Mouse (Mus musculus) midbrain, embryonic 16.5 days (tissue): ENCODE measurements around the gene Plekhd1. TPM values are rescaled to one million over a fixed set of nuclear protein-coding genes. Genes with fewer than 3 reads are reported as not detected.
A peak's percentile ranks its signal among the peaks of the same experiment; 100 is the strongest.

Source experiments
- ATAC-seq: fragments of 200-750 bp; cut with Nextera tagmentation; 2 replicates; pipeline ENCODE4 v1.8.0; 2017; ENCODE audit warnings: moderate TSS enrichment
- H3K27ac ChIP-seq: fragments of 300-500 bp; sonication (generic); 2 replicates; pipeline ENCODE4 v1.5.1; 2014; ENCODE audit warnings: mild to moderate bottlenecking, low read length, mixed read lengths
- H3K27me3 ChIP-seq: fragments of 300-500 bp; sonication (generic); 2 replicates; pipeline ENCODE4 v1.6.1; 2014; ENCODE audit warnings: low read depth, low read length, mixed read lengths; ENCODE audit not compliant: control insufficient read depth, insufficient read depth
- H3K36me3 ChIP-seq: fragments of 300-500 bp; sonication (generic); 2 replicates; pipeline ENCODE4 v1.6.1; 2014; ENCODE audit warnings: mild to moderate bottlenecking, low read length, moderate library complexity, mixed read lengths; ENCODE audit not compliant: control insufficient read depth, insufficient read depth
- H3K4me1 ChIP-seq: fragments of 300-500 bp; sonication (generic); 2 replicates; pipeline ENCODE4 v1.6.1; 2014; ENCODE audit warnings: mild to moderate bottlenecking, low read length, mixed read lengths; ENCODE audit not compliant: control insufficient read depth, insufficient read depth
- H3K4me2 ChIP-seq: fragments of 300-500 bp; sonication (generic); 2 replicates; pipeline ENCODE4 v1.6.1; 2014; ENCODE audit warnings: mild to moderate bottlenecking, low read length, mixed read lengths
- H3K4me3 ChIP-seq: fragments of 300-500 bp; sonication (generic); 2 replicates; pipeline ENCODE4 v1.5.1; 2014; ENCODE audit warnings: low read depth, mild to moderate bottlenecking, low read length, moderate library complexity, mixed read lengths
- H3K9ac ChIP-seq: fragments of 300-500 bp; sonication (generic); 2 replicates; pipeline ENCODE4 v1.6.1; 2014; ENCODE audit warnings: low read depth, low read length, mixed read lengths
- H3K9me3 ChIP-seq: fragments of 300-500 bp; sonication (generic); replicated peaks from 2 replicates; pipeline ENCODE4 v1.6.1; 2014; ENCODE audit warnings: mild to moderate bottlenecking, low read length, mixed read lengths; ENCODE audit not compliant: control insufficient read depth, poor library complexity, severe bottlenecking
- WGBS: fragments of 180-500 bp; shearing (Covaris S2); extraction: QIAGEN DNeasy Blood & Tissue Kit; methylation state at CpG from one replicate; pipeline ENCODE4 v1.1.7; 2014; 5-methylcytosine and 5-hydroxymethylcytosine counted together
- polyA plus RNA-seq: library from polyadenylated mRNA; unstranded; fragments of >200 nt; fragmentation: Nextera tagmentation; extraction: Ambion mirVana; gene quantifications from 2 replicates; pipeline ENCODE4 v1.2.1, GENCODE M21; 2015

Plekhd1 gene
- polyA plus RNA-seq, 1 experiment from 2014 or later, result 3.9 TPM

- no peak for ATAC-seq
Observed at GRCm38 (mm10) chr12:80691671-80692091, 710 bp upstream of the Plekhd1 start.

GRCm38 (mm10) chr12:80693700-80694099 is 1.3 kb downstream of the Plekhd1 start:
- Histone ChIP-seq H3K9ac (no peak overlapping the region), H3K36me3 (no peaks in the 10 kb centered on the region), H3K4me3 (no peak overlapping the region), H3K27ac (no peak overlapping the region), H3K4me1 (peaks cover 10% of the 10 kb centered on the region), H3K4me2 (no peak overlapping the region; the same call in 1 of the 2 replicates), H3K27me3 (peaks cover 24% of the 10 kb centered on the region), H3K9me3 (no peaks in the 10 kb centered on the region)
- WGBS, result 42% methylated on average over 2 of the region's 2 CpGs
- 0 out of 2 replicates have a peak, but pooled peaks have one; percentile 21 for ATAC-seq

More at GRCm38 (mm10) chr12:80691671-80692091, 710 bp upstream of the Plekhd1 start:
- Histone ChIP-seq H3K27me3 (peaks cover 24% of the 10 kb centered on the region), H3K9ac (no peak overlapping the region), H3K4me1 (peaks cover 10% of the 10 kb centered on the region), H3K27ac (no peak overlapping the region), H3K4me2 (peak overlapping the region; percentile 70), H3K36me3 (no peaks in the 10 kb centered on the region), H3K4me3 (no peak overlapping the region), H3K9me3 (no peaks in the 10 kb centered on the region)
- WGBS, result 19% methylated on average over 12 of the region's 12 CpGs

DNA sequence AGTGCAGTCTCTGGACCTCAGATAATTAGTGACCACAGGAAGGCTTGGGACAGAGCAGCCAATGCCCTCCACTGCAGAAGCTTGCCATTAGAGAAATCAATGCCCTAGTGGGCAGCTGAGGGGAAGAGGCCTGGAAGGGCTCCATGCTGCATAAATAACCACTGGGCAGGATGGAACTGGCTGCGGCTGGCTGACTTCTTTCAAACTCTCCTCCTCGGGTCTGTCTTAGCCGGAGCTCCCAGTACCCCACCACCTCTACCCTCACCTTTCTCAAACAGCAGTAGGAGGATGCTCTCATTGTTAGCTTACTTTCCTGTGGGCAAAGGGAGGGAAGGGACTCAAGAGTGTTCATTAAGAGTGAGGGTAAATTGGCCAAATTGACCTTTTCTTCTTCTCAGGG is 2.6 kb downstream of the Plekhd1 start:
- ATAC-seq, result no peak
- Histone ChIP-seq H3K27ac (no peak overlapping the region), H3K9ac (no peak overlapping the region), H3K4me2 (no peak overlapping the region), H3K36me3 (no peaks in the 10 kb centered on the region), H3K4me1 (peaks cover 10% of the 10 kb centered on the region), H3K9me3 (no peaks in the 10 kb centered on the region), H3K4me3 (no peak overlapping the region), H3K27me3 (peaks cover 24% of the 10 kb centered on the region)
- 68% methylated on average over 3 of the region's 3 CpGs for WGBS

DNA sequence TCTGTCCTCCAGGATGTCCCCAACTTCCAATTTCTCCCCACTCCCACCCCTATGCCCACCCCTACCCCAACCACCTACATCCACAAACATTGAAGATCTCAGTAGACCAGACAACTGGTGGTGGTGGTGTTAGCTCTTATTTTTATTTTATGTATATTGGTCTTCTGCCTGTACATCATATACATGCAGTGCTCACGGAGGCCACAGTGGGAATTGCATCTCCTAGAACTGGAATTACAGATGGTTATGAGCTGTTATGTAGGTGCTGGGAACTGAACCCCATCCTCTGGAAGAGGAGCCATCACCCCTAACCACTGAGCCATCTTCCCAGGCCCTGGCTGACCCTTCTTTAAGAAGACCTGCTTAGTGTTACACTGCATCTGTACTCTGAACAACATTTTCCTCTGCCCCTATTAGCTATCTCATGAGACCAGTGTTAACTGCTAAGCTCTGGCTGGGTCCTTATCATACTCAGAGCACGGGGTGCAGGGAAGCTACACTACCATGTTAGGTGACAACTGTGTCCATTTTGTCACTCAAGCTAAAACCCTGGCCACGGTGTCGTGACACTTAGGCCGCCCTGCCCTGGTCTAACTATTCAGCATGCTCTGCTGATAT is 6.2 kb downstream of the Plekhd1 start:
- Histone ChIP-seq H3K4me3 (no peak overlapping the region), H3K27me3 (peaks cover 7% of the 10 kb centered on the region; the same call in 1 of the 2 replicates), H3K4me2 (no peak overlapping the region), H3K27ac (no peak overlapping the region), H3K36me3 (no peaks in the 10 kb centered on the region), H3K4me1 (no peaks in the 10 kb centered on the region), H3K9ac (no peak overlapping the region), H3K9me3 (no peaks in the 10 kb centered on the region)
- no peak for ATAC-seq
- 92% methylated on average over 5 of the region's 5 CpGs for WGBS

GRCm38 (mm10) chr12:80699144-80699531 is 6.7 kb downstream of the Plekhd1 start:
- H3K4me2 ChIP-seq, result no peak overlapping the region
- H3K9me3 ChIP-seq, result no peaks in the 10 kb centered on the region
- H3K4me3 ChIP-seq, result no peak overlapping the region
- peaks cover 4% of the 10 kb centered on the region; the same call in 1 of the 2 replicates for H3K27me3 ChIP-seq
- no peaks in the 10 kb centered on the region for H3K4me1 ChIP-seq
- no peak overlapping the region for H3K27ac ChIP-seq
- 82% methylated on average over 2 of the region's 2 CpGs for WGBS
- H3K36me3 ChIP-seq, result no peaks in the 10 kb centered on the region
- no peak overlapping the region for H3K9ac ChIP-seq
- no peak for ATAC-seq

- WGBS, result 77% methylated on average over 7 of the region's 7 CpGs
- no peak for ATAC-seq
- Histone ChIP-seq H3K4me1 (no peaks in the 10 kb centered on the region), H3K27ac (no peak overlapping the region), H3K9me3 (no peaks in the 10 kb centered on the region), H3K27me3 (no peaks in the 10 kb centered on the region), H3K4me3 (no peak overlapping the region), H3K4me2 (no peak overlapping the region), H3K36me3 (no peaks in the 10 kb centered on the region), H3K9ac (no peak overlapping the region)
Observed at GRCm38 (mm10) chr12:80701332-80701731, 8.9 kb downstream of the Plekhd1 start.

- Histone ChIP-seq H3K9ac (no peak overlapping the region), H3K9me3 (no peaks in the 10 kb centered on the region), H3K4me1 (no peaks in the 10 kb centered on the region), H3K27ac (no peak overlapping the region), H3K4me2 (no peak overlapping the region), H3K27me3 (no peaks in the 10 kb centered on the region), H3K4me3 (no peak overlapping the region), H3K36me3 (no peaks in the 10 kb centered on the region)
- no peak for ATAC-seq
- WGBS, result 58% methylated on average over 11 of the region's 11 CpGs
Observed at GRCm38 (mm10) chr12:80706208-80706914, 14.0 kb downstream of the Plekhd1 start.

DNA sequence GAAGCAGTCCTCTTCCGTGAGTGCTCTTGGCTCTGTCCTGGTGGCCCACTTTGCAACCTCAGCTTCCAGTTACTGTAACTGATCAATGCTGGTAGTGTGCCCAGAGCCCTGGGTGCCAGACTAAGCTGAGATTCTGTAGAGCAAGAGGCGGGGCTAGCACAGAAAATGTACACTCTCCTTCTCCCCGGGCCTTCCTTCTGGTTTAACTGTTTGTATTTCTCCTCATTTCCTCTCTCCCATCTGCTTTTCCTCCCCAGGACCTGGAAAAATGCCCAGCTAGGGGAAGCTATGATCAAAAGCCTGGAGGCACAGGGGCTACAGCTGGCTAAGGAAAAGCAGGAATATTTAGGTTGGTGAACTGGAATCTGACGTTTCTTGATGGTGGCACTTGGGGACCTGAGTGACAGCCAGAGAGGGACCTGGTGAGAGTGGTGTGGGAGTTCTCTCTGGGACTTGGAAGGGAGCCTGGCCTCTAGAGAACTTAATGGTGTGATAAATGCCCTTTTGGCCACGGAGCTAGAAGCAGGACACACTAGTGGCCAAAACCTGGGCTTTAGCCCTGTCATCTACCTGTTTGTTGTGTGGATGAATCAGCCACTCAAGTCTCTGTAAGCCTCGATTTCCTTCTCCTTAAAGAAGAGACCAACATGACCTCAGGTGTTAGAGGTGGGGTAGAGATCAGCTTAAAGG is 14.7 kb downstream of the Plekhd1 start:
- Histone ChIP-seq H3K4me1 (no peaks in the 10 kb centered on the region), H3K36me3 (no peaks in the 10 kb centered on the region), H3K4me2 (no peak overlapping the region), H3K9ac (no peak overlapping the region), H3K4me3 (no peak overlapping the region), H3K9me3 (no peaks in the 10 kb centered on the region), H3K27ac (no peak overlapping the region), H3K27me3 (no peaks in the 10 kb centered on the region)
- WGBS, result 62% methylated on average over 6 of the region's 6 CpGs
- ATAC-seq, result no peak

- Histone ChIP-seq H3K4me2 (no peak overlapping the region), H3K4me1 (peaks cover 4% of the 10 kb centered on the region; the same call in 1 of the 2 replicates), H3K27ac (no peak overlapping the region), H3K27me3 (no peaks in the 10 kb centered on the region), H3K9me3 (no peaks in the 10 kb centered on the region), H3K4me3 (no peak overlapping the region), H3K9ac (no peak overlapping the region), H3K36me3 (no peaks in the 10 kb centered on the region)
- 74% methylated on average over 6 of the region's 6 CpGs for WGBS
- ATAC-seq, result no peak
Observed at GRCm38 (mm10) chr12:80715915-80716314, 23.5 kb downstream of the Plekhd1 start.
